Mouse (Mus musculus): ENCODE results near the gene Borcs5. TPM values are rescaled to one million over a fixed set of nuclear protein-coding genes. Genes with fewer than 3 reads are reported as not detected.
A peak's percentile ranks its signal among the peaks of the same experiment; 100 is the strongest.

The Borcs5 gene
- total and polyA plus RNA-seq, 2 experiments from 2014 or later = 19.2 to 27.9 TPM

- Histone ChIP-seq H3K9me3 (replicated peaks; ENCODE audit: control insufficient read depth, low read length) (no peaks in the 10 kb centered on the region), H3K4me1 (ENCODE audit: control insufficient read depth, insufficient read depth) (no peaks in the 10 kb centered on the region), H3K9ac (replicated peaks; ENCODE audit: low read depth, low read length) (no peak overlapping the region), H3K27ac (ENCODE audit: low read depth) (no peak overlapping the region), H3K4me3 (ENCODE audit: low read depth, low read length) (no peak overlapping the region), H3K4me2 (ENCODE audit: low read depth, low read length) (no peak overlapping the region), H3K27me3 (ENCODE audit: control insufficient read depth, insufficient read depth, low read length) (no peaks in the 10 kb centered on the region), H3K36me3 (replicated peaks; ENCODE audit: control insufficient read depth, insufficient read depth, low read length) (peaks cover 3% of the 10 kb centered on the region; the same call in 1 of the 2 replicates)
- 92% methylated on average over 1 of the region's 1 CpGs for WGBS
- DNase-seq (ENCODE audit: low spot score) (no peak), ATAC-seq (ENCODE audit: insufficient read depth, low read depth) (no peak)
- no peak for TF ChIP-seq CTCF (IDR thresholded peaks at IDR 0.05; ENCODE audit: low read depth)
- TF ChIP-seq EP300 (IDR thresholded peaks at IDR 0.05; ENCODE audit: low read depth) = no peak
Measured at GRCm38 (mm10) chr6:134639900-134640299, 590 bp downstream of the Borcs5 start.

- Histone ChIP-seq H3K27me3 (ENCODE audit: control insufficient read depth, insufficient read depth, low read length) (no peaks in the 10 kb centered on the region), H3K4me2 (ENCODE audit: low read depth, low read length) (peak overlapping the region; percentile 85), H3K36me3 (replicated peaks; ENCODE audit: control insufficient read depth, insufficient read depth, low read length) (peaks cover 9% of the 10 kb centered on the region), H3K9me3 (replicated peaks; ENCODE audit: control insufficient read depth, low read length) (no peaks in the 10 kb centered on the region), H3K4me1 (ENCODE audit: control insufficient read depth, insufficient read depth) (no peaks in the 10 kb centered on the region), H3K9ac (replicated peaks; ENCODE audit: low read depth, low read length) (peak overlapping the region; percentile 79), H3K27ac (ENCODE audit: low read depth) (peak overlapping the region; percentile 78), H3K4me3 (ENCODE audit: low read depth, low read length) (peak overlapping the region; percentile 82)
- TF ChIP-seq CTCF (IDR thresholded peaks at IDR 0.05; ENCODE audit: low read depth) = peak; percentile 67
- TF ChIP-seq EP300 (IDR thresholded peaks at IDR 0.05; ENCODE audit: low read depth) = 0 out of 2 replicates have a peak, but pooled peaks have one; percentile 11
- DNase-seq (ENCODE audit: low spot score) (peak; percentile 94), ATAC-seq (ENCODE audit: insufficient read depth, low read depth) (peak; percentile 99)
- WGBS = 2% methylated on average over 61 of the region's 65 CpGs
Measured at GRCm38 (mm10) chr6:134640485-134641475, 1.5 kb downstream of the Borcs5 start.

GRCm38 (mm10) chr6:134641738-134642446 is 2.6 kb downstream of the Borcs5 start:
- DNase-seq (ENCODE audit: low spot score) = no peak
- H3K4me1 ChIP-seq (ENCODE audit: control insufficient read depth, insufficient read depth) = no peaks in the 10 kb centered on the region
- H3K9ac ChIP-seq (replicated peaks; ENCODE audit: low read depth, low read length) = peak overlapping the region; percentile 79
- H3K4me2 ChIP-seq (ENCODE audit: low read depth, low read length) = peak overlapping the region; percentile 85
- H3K27me3 ChIP-seq (ENCODE audit: control insufficient read depth, insufficient read depth, low read length) = no peaks in the 10 kb centered on the region
- ATAC-seq (ENCODE audit: insufficient read depth, low read depth) = no peak
- TF ChIP-seq EP300 (IDR thresholded peaks at IDR 0.05; ENCODE audit: low read depth) (no peak), CTCF (IDR thresholded peaks at IDR 0.05; ENCODE audit: low read depth) (no peak)
- 69% methylated on average over 9 of the region's 9 CpGs for WGBS
- peak overlapping the region; percentile 82 for H3K4me3 ChIP-seq (ENCODE audit: low read depth, low read length)
- H3K36me3 ChIP-seq (replicated peaks; ENCODE audit: control insufficient read depth, insufficient read depth, low read length) = peaks cover 12% of the 10 kb centered on the region
- H3K27ac ChIP-seq (ENCODE audit: low read depth) = no peak overlapping the region
- no peaks in the 10 kb centered on the region for H3K9me3 ChIP-seq (replicated peaks; ENCODE audit: control insufficient read depth, low read length)

GRCm38 (mm10) chr6:134643296-134643695 is 4.0 kb downstream of the Borcs5 start:
- peaks cover 2% of the 10 kb centered on the region; the same call in 1 of the 2 replicates for H3K4me1 ChIP-seq (ENCODE audit: control insufficient read depth, insufficient read depth)
- peaks cover 12% of the 10 kb centered on the region for H3K36me3 ChIP-seq (replicated peaks; ENCODE audit: control insufficient read depth, insufficient read depth, low read length)
- H3K4me3 ChIP-seq (ENCODE audit: low read depth, low read length) = no peak overlapping the region
- TF ChIP-seq EP300 (IDR thresholded peaks at IDR 0.05; ENCODE audit: low read depth) = no peak
- no peak for TF ChIP-seq CTCF (IDR thresholded peaks at IDR 0.05; ENCODE audit: low read depth)
- DNase-seq (ENCODE audit: low spot score) = no peak
- H3K4me2 ChIP-seq (ENCODE audit: low read depth, low read length) = no peak overlapping the region
- 89% methylated on average over 5 of the region's 5 CpGs for WGBS
- H3K9ac ChIP-seq (replicated peaks; ENCODE audit: low read depth, low read length) = no peak overlapping the region
- H3K27me3 ChIP-seq (ENCODE audit: control insufficient read depth, insufficient read depth, low read length) = no peaks in the 10 kb centered on the region
- no peak overlapping the region for H3K27ac ChIP-seq (ENCODE audit: low read depth)
- H3K9me3 ChIP-seq (replicated peaks; ENCODE audit: control insufficient read depth, low read length) = no peaks in the 10 kb centered on the region
- no peak for ATAC-seq (ENCODE audit: insufficient read depth, low read depth)

GRCm38 (mm10) chr6:134646835-134647234 is 7.5 kb downstream of the Borcs5 start:
- H3K27ac ChIP-seq (ENCODE audit: low read depth) = no peak overlapping the region
- H3K9ac ChIP-seq (replicated peaks; ENCODE audit: low read depth, low read length) = no peak overlapping the region
- H3K36me3 ChIP-seq (replicated peaks; ENCODE audit: control insufficient read depth, insufficient read depth, low read length) = peaks cover 15% of the 10 kb centered on the region
- ATAC-seq (ENCODE audit: insufficient read depth, low read depth) (no peak), DNase-seq (ENCODE audit: low spot score) (no peak)
- no peak overlapping the region for H3K4me3 ChIP-seq (ENCODE audit: low read depth, low read length)
- H3K9me3 ChIP-seq (replicated peaks; ENCODE audit: control insufficient read depth, low read length) = no peaks in the 10 kb centered on the region
- 84% methylated on average over 6 of the region's 6 CpGs for WGBS
- H3K27me3 ChIP-seq (ENCODE audit: control insufficient read depth, insufficient read depth, low read length) = no peaks in the 10 kb centered on the region
- no peak overlapping the region for H3K4me2 ChIP-seq (ENCODE audit: low read depth, low read length)
- TF ChIP-seq CTCF (IDR thresholded peaks at IDR 0.05; ENCODE audit: low read depth) (no peak), EP300 (IDR thresholded peaks at IDR 0.05; ENCODE audit: low read depth) (no peak)
- H3K4me1 ChIP-seq (ENCODE audit: control insufficient read depth, insufficient read depth) = peaks cover 10% of the 10 kb centered on the region
